Mouse (Mus musculus): ENCODE results near the gene Pfkm.
A peak's percentile ranks its signal among the peaks of the same experiment; 100 is the strongest.

Pfkm gene

GRCm38 (mm10) chr15:98098519-98098918 is 6.1 kb downstream of the Pfkm start:
- no peak for DNase-seq (ENCODE audit: low spot score in 2 of 2)

GRCm38 (mm10) chr15:98102401-98102800 is 10.0 kb downstream of the Pfkm start:
- DNase-seq (ENCODE audit: low spot score in 2 of 2) = no peak

GRCm38 (mm10) chr15:98106506-98106905 is 14.1 kb downstream of the Pfkm start:
- no peak for DNase-seq (ENCODE audit: low spot score in 2 of 2)

GRCm38 (mm10) chr15:98107230-98107629 is 14.8 kb downstream of the Pfkm start:
- DNase-seq (ENCODE audit: low spot score in 2 of 2) = no peak

- no peak for DNase-seq (ENCODE audit: low spot score in 2 of 2)
These were observed 15.4 kb downstream of the Pfkm start for GRCm38 (mm10) chr15:98107703-98108296.

- peak; percentile 81 to 92 for DNase-seq (ENCODE audit: low spot score in 2 of 2)
These were observed 16.1 kb downstream of the Pfkm start for GRCm38 (mm10) chr15:98108297-98109152.

- DNase-seq (ENCODE audit: low spot score in 2 of 2) = no peak
These were observed 19.4 kb downstream of the Pfkm start for GRCm38 (mm10) chr15:98111791-98112190.

GRCm38 (mm10) chr15:98114098-98114851 is 21.9 kb downstream of the Pfkm start:
- DNase-seq (ENCODE audit: low spot score in 2 of 2) = no peak

GRCm38 (mm10) chr15:98114852-98115778 is 22.7 kb downstream of the Pfkm start:
- no peak for DNase-seq (ENCODE audit: low spot score in 2 of 2)

- DNase-seq (ENCODE audit: low spot score in 2 of 2) = no peak
These were observed 23.4 kb downstream of the Pfkm start for GRCm38 (mm10) chr15:98115779-98116163.

GRCm38 (mm10) chr15:98116287-98116686 is 23.9 kb downstream of the Pfkm start:
- no peak for DNase-seq (ENCODE audit: low spot score in 2 of 2)

- no peak for DNase-seq (ENCODE audit: low spot score in 2 of 2)
These were observed 27.0 kb downstream of the Pfkm start for GRCm38 (mm10) chr15:98119363-98119762.

GRCm38 (mm10) chr15:98120831-98121230 is 28.4 kb downstream of the Pfkm start:
- no peak for DNase-seq (ENCODE audit: low spot score in 2 of 2)

GRCm38 (mm10) chr15:98131001-98131400 is 38.6 kb downstream of the Pfkm start:
- no peak for DNase-seq (ENCODE audit: low spot score in 2 of 2)

- no peak for DNase-seq (ENCODE audit: low spot score in 2 of 2)
These were observed 39.1 kb downstream of the Pfkm start for GRCm38 (mm10) chr15:98131451-98131850.

- DNase-seq (ENCODE audit: low spot score in 2 of 2) = no peak
These were observed 39.7 kb downstream of the Pfkm start for GRCm38 (mm10) chr15:98131942-98132655.

- no peak for DNase-seq (ENCODE audit: low spot score in 2 of 2)
These were observed 41.1 kb downstream of the Pfkm start for GRCm38 (mm10) chr15:98133471-98133870.

- DNase-seq (ENCODE audit: low spot score in 2 of 2) = no peak
These were observed 41.6 kb downstream of the Pfkm start for GRCm38 (mm10) chr15:98134034-98134433.

GRCm38 (mm10) chr15:98134666-98135065 is 42.3 kb downstream of the Pfkm start:
- DNase-seq (ENCODE audit: low spot score in 2 of 2) = no peak

GRCm38 (mm10) chr15:98135671-98136070 is 43.3 kb downstream of the Pfkm start:
- no peak for DNase-seq (ENCODE audit: low spot score in 2 of 2)

GRCm38 (mm10) chr15:98136871-98137270 is 44.5 kb downstream of the Pfkm start:
- DNase-seq (ENCODE audit: low spot score in 2 of 2) = no peak
